Mouse (Mus musculus) lung, embryonic 14.5 days (tissue): ENCODE measurements around the gene Dapp1. TPM values are rescaled to one million over a fixed set of nuclear protein-coding genes. Genes with fewer than 3 reads are reported as not detected.

Source experiments
- ATAC-seq: fragments of 200-750 bp; cut with Nextera tagmentation; 2 replicates; pipeline ENCODE4 v1.8.0; 2017; ENCODE audit warnings: mild to moderate bottlenecking, moderate TSS enrichment, moderate library complexity; ENCODE audit not compliant: insufficient read depth
- DNase-seq: peaks from one replicate; pipeline ENCODE4 v3.0.0-alpha.2; 2015
- H3K27ac ChIP-seq: fragments of 300-500 bp; sonication (generic); 2 replicates; pipeline ENCODE4 v1.5.1; 2014; ENCODE audit warnings: low read depth, mild to moderate bottlenecking, moderate library complexity
- H3K27me3 ChIP-seq: fragments of 300-500 bp; sonication (generic); 2 replicates; pipeline ENCODE4 v1.6.1; 2014; ENCODE audit warnings: low read length, control low read depth; ENCODE audit not compliant: insufficient read depth
- H3K36me3 ChIP-seq: fragments of 300-500 bp; sonication (generic); 2 replicates; pipeline ENCODE4 v1.6.1; 2014; ENCODE audit warnings: control low read depth; ENCODE audit not compliant: insufficient read depth
- H3K4me1 ChIP-seq: fragments of 300-500 bp; sonication (generic); 2 replicates; pipeline ENCODE4 v1.6.1; 2014; ENCODE audit warnings: antibody characterized with exemption, control low read depth; ENCODE audit not compliant: insufficient read depth
- H3K4me2 ChIP-seq: fragments of 300-500 bp; sonication (generic); 2 replicates; pipeline ENCODE4 v1.6.1; 2014; ENCODE audit warnings: mild to moderate bottlenecking
- H3K4me3 ChIP-seq: fragments of 300-500 bp; sonication (generic); 2 replicates; pipeline ENCODE4 v1.5.1; 2014; ENCODE audit warnings: low read depth, low read length
- H3K9ac ChIP-seq: fragments of 300-500 bp; sonication (generic); 2 replicates; pipeline ENCODE4 v1.6.1; 2014
- H3K9me3 ChIP-seq: fragments of 300-500 bp; sonication (generic); 2 replicates; pipeline ENCODE4 v1.6.1; 2016; ENCODE audit warnings: low read depth, low read length, control low read depth
- CTCF ChIP-seq: IDR thresholded peaks from 2 replicates; pipeline ENCODE4 v1.5.1; 2016; ENCODE audit warnings: antibody characterized with exemption, low read depth
- WGBS: fragments of 180-500 bp; shearing (Covaris S2); extraction: QIAGEN DNeasy Blood & Tissue Kit; methylation state at CpG from one replicate; pipeline ENCODE4 v1.1.7; 2014; 5-methylcytosine and 5-hydroxymethylcytosine counted together
- polyA plus RNA-seq: library from polyadenylated mRNA; unstranded; fragments of >200 nt; fragmentation: Nextera tagmentation; extraction: Ambion mirVana; gene quantifications from 2 replicates; pipeline ENCODE4 v1.2.1, GENCODE M21; 2014

Gene Dapp1
- polyA plus RNA-seq, 1 experiment from 2014 or later, result 8.0 TPM

- no peak overlapping the region for H3K4me3 ChIP-seq
- no peaks in the 10 kb centered on the region for H3K27me3 ChIP-seq
- no peak overlapping the region for H3K27ac ChIP-seq
- ATAC-seq, result no peak
- no peaks in the 10 kb centered on the region for H3K4me1 ChIP-seq
- no peak overlapping the region for H3K4me2 ChIP-seq
- WGBS, result 89% methylated on average over 12 of the region's 12 CpGs
- H3K36me3 ChIP-seq, result no peaks in the 10 kb centered on the region
- no peak for DNase-seq
- no peak for TF ChIP-seq CTCF
- no peak overlapping the region for H3K9ac ChIP-seq
- H3K9me3 ChIP-seq, result no peaks in the 10 kb centered on the region
Measured at GRCm38 (mm10) chr3:138016810-138017209, 35.5 kb upstream of the Dapp1 start.

GRCm38 (mm10) chr3:138014725-138015124 lies 33.4 kb upstream of the Dapp1 start:
- no peak overlapping the region for H3K27ac ChIP-seq
- no peak overlapping the region for H3K4me2 ChIP-seq
- no peaks in the 10 kb centered on the region for H3K4me1 ChIP-seq
- ATAC-seq (no peak), DNase-seq (no peak)
- no peaks in the 10 kb centered on the region for H3K9me3 ChIP-seq
- no peaks in the 10 kb centered on the region for H3K27me3 ChIP-seq
- no peak for TF ChIP-seq CTCF
- H3K4me3 ChIP-seq, result no peak overlapping the region
- H3K9ac ChIP-seq, result no peak overlapping the region
- H3K36me3 ChIP-seq, result no peaks in the 10 kb centered on the region
- 54% methylated on average over 2 of the region's 2 CpGs for WGBS

GRCm38 (mm10) chr3:138012351-138012750 lies 31.0 kb upstream of the Dapp1 start:
- Histone ChIP-seq H3K9me3 (no peaks in the 10 kb centered on the region), H3K4me2 (no peak overlapping the region), H3K4me3 (no peak overlapping the region), H3K4me1 (0 out of 2 replicates have a peak, but pooled peaks cover 5% of the 10 kb centered on the region), H3K36me3 (no peaks in the 10 kb centered on the region), H3K27me3 (no peaks in the 10 kb centered on the region), H3K9ac (no peak overlapping the region), H3K27ac (no peak overlapping the region)
- ATAC-seq (no peak), DNase-seq (peak; percentile 41)
- no peak for TF ChIP-seq CTCF
- 25% methylated on average over 4 of the region's 4 CpGs for WGBS

GRCm38 (mm10) chr3:138008152-138008551 lies 26.8 kb upstream of the Dapp1 start:
- no peak for DNase-seq
- H3K36me3 ChIP-seq, result no peaks in the 10 kb centered on the region
- no peaks in the 10 kb centered on the region for H3K9me3 ChIP-seq
- no peak overlapping the region for H3K9ac ChIP-seq
- H3K4me3 ChIP-seq, result no peak overlapping the region
- H3K27me3 ChIP-seq, result no peaks in the 10 kb centered on the region
- no peak overlapping the region for H3K4me2 ChIP-seq
- TF ChIP-seq CTCF, result no peak
- H3K4me1 ChIP-seq, result 0 out of 2 replicates have a peak, but pooled peaks cover 5% of the 10 kb centered on the region
- WGBS, result 50% methylated on average over 6 of the region's 6 CpGs
- H3K27ac ChIP-seq, result no peak overlapping the region
- ATAC-seq, result no peak

GRCm38 (mm10) chr3:138006896-138007295 lies 25.6 kb upstream of the Dapp1 start:
- Histone ChIP-seq H3K27ac (no peak overlapping the region), H3K9me3 (no peaks in the 10 kb centered on the region), H3K9ac (no peak overlapping the region), H3K4me3 (no peak overlapping the region), H3K36me3 (no peaks in the 10 kb centered on the region), H3K4me1 (0 out of 2 replicates have a peak, but pooled peaks cover 5% of the 10 kb centered on the region), H3K27me3 (no peaks in the 10 kb centered on the region), H3K4me2 (no peak overlapping the region)
- 39% methylated on average over 3 of the region's 3 CpGs for WGBS
- no peak for ATAC-seq
- TF ChIP-seq CTCF, result no peak
- no peak for DNase-seq

- ATAC-seq (no peak), DNase-seq (no peak)
- no peaks in the 10 kb centered on the region for H3K36me3 ChIP-seq
- H3K27me3 ChIP-seq, result no peaks in the 10 kb centered on the region
- no peaks in the 10 kb centered on the region for H3K9me3 ChIP-seq
- H3K4me1 ChIP-seq, result 0 out of 2 replicates have a peak, but pooled peaks cover 4% of the 10 kb centered on the region
- no peak for TF ChIP-seq CTCF
- no peak overlapping the region for H3K27ac ChIP-seq
- no peak overlapping the region for H3K4me2 ChIP-seq
- no peak overlapping the region for H3K9ac ChIP-seq
- WGBS, result 80% methylated on average over 7 of the region's 7 CpGs
- H3K4me3 ChIP-seq, result no peak overlapping the region
Measured at GRCm38 (mm10) chr3:138003264-138003663, 21.9 kb upstream of the Dapp1 start.

GRCm38 (mm10) chr3:138002545-138002944 lies 21.2 kb upstream of the Dapp1 start:
- no peak for DNase-seq
- Histone ChIP-seq H3K9me3 (no peaks in the 10 kb centered on the region), H3K4me2 (no peak overlapping the region), H3K36me3 (no peaks in the 10 kb centered on the region), H3K27me3 (no peaks in the 10 kb centered on the region), H3K4me1 (no peaks in the 10 kb centered on the region), H3K9ac (no peak overlapping the region), H3K4me3 (no peak overlapping the region), H3K27ac (no peak overlapping the region)
- no peak for TF ChIP-seq CTCF
- ATAC-seq, result no peak
- WGBS, result 37% methylated on average over 6 of the region's 6 CpGs

GRCm38 (mm10) chr3:138001865-138002264 lies 20.5 kb upstream of the Dapp1 start:
- TF ChIP-seq CTCF, result no peak
- no peaks in the 10 kb centered on the region for H3K27me3 ChIP-seq
- ATAC-seq, result no peak

More at GRCm38 (mm10) chr3:138001865-138002264, 20.5 kb upstream of the Dapp1 start:
- DNase-seq, result no peak
- H3K36me3 ChIP-seq, result no peaks in the 10 kb centered on the region
- WGBS, result 60% methylated on average over 4 of the region's 4 CpGs
- H3K9me3 ChIP-seq, result no peaks in the 10 kb centered on the region
- no peak overlapping the region for H3K27ac ChIP-seq
- H3K4me1 ChIP-seq, result no peaks in the 10 kb centered on the region
- no peak overlapping the region for H3K4me3 ChIP-seq
- no peak overlapping the region for H3K4me2 ChIP-seq
- no peak overlapping the region for H3K9ac ChIP-seq
